Mouse (Mus musculus) midbrain, embryonic 13.5 days (tissue): Measurements from ENCODE around the gene Rassf1. TPM values are rescaled to one million over a fixed set of nuclear protein-coding genes. Genes with fewer than 3 reads are reported as not detected.

ENCODE experiments used
- ATAC-seq: fragments of 200-750 bp; cut with Nextera tagmentation; 2 replicates; pipeline ENCODE4 v1.8.0; 2017; ENCODE audit warnings: mild to moderate bottlenecking, moderate TSS enrichment, moderate library complexity
- H3K27ac ChIP-seq: fragments of 300-500 bp; sonication (generic); 2 replicates; pipeline ENCODE4 v1.5.1; 2015; ENCODE audit warnings: inconsistent platforms, mild to moderate bottlenecking, moderate library complexity
- H3K27me3 ChIP-seq: fragments of 300-500 bp; sonication (generic); 2 replicates; pipeline ENCODE4 v1.6.1; 2015; ENCODE audit warnings: mild to moderate bottlenecking, inconsistent platforms
- H3K36me3 ChIP-seq: fragments of 300-500 bp; sonication (generic); 2 replicates; pipeline ENCODE4 v1.6.1; 2015; ENCODE audit warnings: mild to moderate bottlenecking, inconsistent platforms
- H3K4me1 ChIP-seq: fragments of 300-500 bp; sonication (generic); replicated peaks from 2 replicates; pipeline ENCODE4 v1.6.1; 2015; ENCODE audit warnings: inconsistent platforms
- H3K4me2 ChIP-seq: fragments of 300-500 bp; sonication (generic); replicated peaks from 2 replicates; pipeline ENCODE4 v1.6.1; 2015; ENCODE audit warnings: moderate library complexity, mild to moderate bottlenecking, inconsistent platforms
- H3K4me3 ChIP-seq: fragments of 300-500 bp; sonication (generic); replicated peaks from 2 replicates; pipeline ENCODE4 v1.5.1; 2015; ENCODE audit warnings: mild to moderate bottlenecking, inconsistent platforms
- H3K9ac ChIP-seq: fragments of 300-500 bp; sonication (generic); replicated peaks from 2 replicates; pipeline ENCODE4 v1.6.1; 2015; ENCODE audit warnings: mild to moderate bottlenecking, inconsistent platforms
- H3K9me3 ChIP-seq: fragments of 300-500 bp; sonication (generic); 2 replicates; pipeline ENCODE4 v1.6.1; 2016; ENCODE audit warnings: mild to moderate bottlenecking, inconsistent platforms
- WGBS: fragments of 180-500 bp; shearing (Covaris S2); methylation state at CpG from one replicate; pipeline ENCODE4 v1.1.7; 2015; 5-methylcytosine and 5-hydroxymethylcytosine counted together
- polyA plus RNA-seq: library from polyadenylated mRNA; unstranded; fragments of >200 nt; fragmentation: Nextera tagmentation; extraction: Ambion mirVana; gene quantifications from 2 replicates; pipeline ENCODE4 v1.2.1, GENCODE M21; 2015

The Rassf1 gene
- polyA plus RNA-seq, 1 experiment from 2014 or later: 39.5 TPM

DNA sequence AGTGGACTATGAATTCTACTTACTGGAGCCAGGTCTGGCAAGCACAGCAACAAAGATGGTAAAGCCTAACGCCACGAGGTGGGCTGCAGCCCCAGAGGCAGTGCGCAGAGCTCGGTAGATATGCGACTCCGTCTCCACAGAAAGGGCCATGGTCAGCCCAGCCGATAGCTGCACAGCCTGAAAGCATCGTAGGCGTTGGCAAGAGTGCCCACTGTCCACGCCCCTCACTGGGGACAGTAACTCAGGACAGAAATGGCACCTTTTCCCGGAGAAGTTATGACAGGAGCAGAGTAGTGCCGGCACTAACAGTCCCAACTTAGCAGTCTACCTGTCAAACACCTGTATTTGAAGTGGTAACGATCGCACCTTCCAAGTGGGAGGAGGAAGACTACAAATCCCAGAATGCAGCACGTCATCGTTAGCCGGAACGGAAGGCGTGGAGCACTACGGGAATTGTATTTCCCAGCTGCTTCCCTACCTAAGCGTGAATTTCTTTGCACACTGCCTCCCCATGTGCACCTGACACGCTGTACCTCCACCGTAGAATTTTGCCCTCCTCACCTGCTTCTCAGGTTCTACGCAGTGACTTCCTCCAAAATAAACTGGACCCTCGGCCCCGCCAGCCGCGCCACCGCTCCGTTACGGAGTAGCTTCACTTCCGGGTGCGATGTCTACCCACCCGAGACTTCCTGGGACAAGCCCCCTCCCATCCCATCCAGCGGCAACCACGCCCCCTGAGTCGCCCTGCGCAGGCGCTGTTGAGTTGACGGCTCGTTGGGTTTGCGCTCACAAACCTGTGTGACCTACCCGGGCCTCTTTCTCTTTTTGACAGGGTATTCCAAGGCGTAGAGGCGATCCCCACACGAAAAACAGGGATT, 9.6 kb upstream of the Rassf1 start, which contains the start of the genes Cyb561d2 and Nprl2:
Gene Cyb561d2 (minus strand): TSS at position 720 of the 878 bp plus-strand sequence.
Gene Nprl2 (plus strand): TSS at position 753 of the 878 bp plus-strand sequence.
- WGBS: under 1% methylated on average over 46 of the region's 46 CpGs
- H3K4me3 ChIP-seq: peak within 1 kb of the TSS; percentile 55
- peaks cover 53% of the 10 kb centered on the region for H3K36me3 ChIP-seq
- H3K27me3 ChIP-seq: no peaks in the 10 kb centered on the region
- no peaks in the 10 kb centered on the region for H3K9me3 ChIP-seq
- H3K4me2 ChIP-seq: peak within 1 kb of the TSS; percentile 87
- H3K4me1 ChIP-seq: peaks cover 46% of the 10 kb centered on the region
- H3K27ac ChIP-seq: peak within 1 kb of the TSS; percentile 60
- ATAC-seq: peak; percentile 86
- H3K9ac ChIP-seq: peak within 1 kb of the TSS; percentile 77

DNA sequence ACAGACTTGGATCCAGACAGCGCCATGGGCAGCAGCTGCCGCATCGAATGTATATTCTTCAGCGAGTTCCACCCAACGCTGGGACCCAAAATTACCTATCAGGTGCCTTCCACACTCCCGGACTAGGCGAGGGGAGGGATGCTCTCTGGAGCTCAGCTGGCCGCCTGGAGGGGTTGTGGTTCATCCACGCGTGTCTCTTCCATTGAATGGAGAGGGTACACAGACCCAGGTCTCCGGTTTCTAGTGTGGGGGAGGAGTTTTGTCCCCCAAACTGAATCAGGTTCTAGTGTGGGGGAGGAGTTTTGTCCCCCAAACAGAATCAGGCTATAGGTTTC, 9.0 kb upstream of the Rassf1 start:
- Histone ChIP-seq H3K9ac (peak overlapping the region; percentile 77), H3K9me3 (no peaks in the 10 kb centered on the region), H3K4me3 (peak overlapping the region; percentile 55), H3K4me1 (peaks cover 46% of the 10 kb centered on the region), H3K27me3 (no peaks in the 10 kb centered on the region), H3K36me3 (peaks cover 53% of the 10 kb centered on the region), H3K4me2 (peak overlapping the region; percentile 87), H3K27ac (peak overlapping the region; percentile 60)
- peak; percentile 13 for ATAC-seq
- under 1% methylated on average over 11 of the region's 11 CpGs for WGBS

DNA sequence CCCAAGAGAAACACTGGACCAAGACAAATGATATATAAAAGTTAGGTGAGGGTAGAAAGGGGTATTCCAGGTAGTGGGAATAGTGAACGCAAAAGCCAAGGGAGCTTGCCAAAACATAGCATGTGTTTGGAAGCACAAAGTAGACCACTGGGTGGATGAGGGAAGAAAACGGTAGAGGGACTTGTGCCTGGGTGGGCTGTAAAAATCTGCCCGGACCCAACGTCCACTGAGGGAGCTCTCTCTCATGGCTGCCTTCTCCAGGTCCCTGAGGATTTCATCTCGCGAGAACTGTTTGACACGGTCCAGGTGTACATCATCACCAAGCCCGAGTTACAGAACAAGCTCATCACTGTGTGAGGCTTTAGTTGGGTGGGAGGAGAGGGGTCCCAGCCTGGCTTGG, 8.6 kb upstream of the Rassf1 start:
- WGBS: 41% methylated on average over 8 of the region's 8 CpGs
- H3K4me2 ChIP-seq: peak overlapping the region; percentile 87
- no peak overlapping the region for H3K27ac ChIP-seq
- H3K4me3 ChIP-seq: peak overlapping the region; percentile 55
- peaks cover 4% of the 10 kb centered on the region; the same call in 1 of the 2 replicates for H3K27me3 ChIP-seq
- no peak for ATAC-seq
- peak overlapping the region; percentile 77 for H3K9ac ChIP-seq
- H3K9me3 ChIP-seq: no peaks in the 10 kb centered on the region
- peaks cover 49% of the 10 kb centered on the region for H3K36me3 ChIP-seq
- peaks cover 46% of the 10 kb centered on the region for H3K4me1 ChIP-seq

DNA sequence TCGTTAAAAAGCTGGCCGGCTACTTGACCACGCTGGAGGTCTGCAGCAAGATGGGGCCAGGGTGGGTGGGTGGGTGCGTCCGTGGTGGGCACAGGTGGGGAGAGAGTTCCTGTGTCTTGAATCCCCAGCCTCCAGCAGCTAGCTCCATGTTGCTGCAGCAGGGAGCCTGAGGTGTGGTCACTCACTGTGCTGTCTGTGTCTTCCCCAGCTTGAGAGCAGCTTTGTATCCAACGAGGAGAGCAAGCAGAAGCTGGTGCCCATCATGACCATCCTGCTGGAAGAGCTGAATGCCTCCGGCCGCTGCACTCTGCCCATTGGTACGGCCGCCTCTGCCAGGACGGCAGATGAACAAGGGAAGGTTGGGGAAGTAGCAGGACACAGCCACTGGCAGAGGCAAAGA, 8.1 kb upstream of the Rassf1 start:
- ATAC-seq: no peak
- H3K27me3 ChIP-seq: peaks cover 9% of the 10 kb centered on the region
- H3K9me3 ChIP-seq: no peaks in the 10 kb centered on the region
- 88% methylated on average over 11 of the region's 11 CpGs for WGBS
- H3K9ac ChIP-seq: no peak overlapping the region
- H3K4me2 ChIP-seq: peak overlapping the region; percentile 87; the same call in 1 of the 2 replicates
- H3K4me1 ChIP-seq: peaks cover 45% of the 10 kb centered on the region
- H3K36me3 ChIP-seq: peaks cover 43% of the 10 kb centered on the region
- H3K27ac ChIP-seq: no peak overlapping the region
- peak overlapping the region; percentile 55; the same call in 1 of the 2 replicates for H3K4me3 ChIP-seq

DNA sequence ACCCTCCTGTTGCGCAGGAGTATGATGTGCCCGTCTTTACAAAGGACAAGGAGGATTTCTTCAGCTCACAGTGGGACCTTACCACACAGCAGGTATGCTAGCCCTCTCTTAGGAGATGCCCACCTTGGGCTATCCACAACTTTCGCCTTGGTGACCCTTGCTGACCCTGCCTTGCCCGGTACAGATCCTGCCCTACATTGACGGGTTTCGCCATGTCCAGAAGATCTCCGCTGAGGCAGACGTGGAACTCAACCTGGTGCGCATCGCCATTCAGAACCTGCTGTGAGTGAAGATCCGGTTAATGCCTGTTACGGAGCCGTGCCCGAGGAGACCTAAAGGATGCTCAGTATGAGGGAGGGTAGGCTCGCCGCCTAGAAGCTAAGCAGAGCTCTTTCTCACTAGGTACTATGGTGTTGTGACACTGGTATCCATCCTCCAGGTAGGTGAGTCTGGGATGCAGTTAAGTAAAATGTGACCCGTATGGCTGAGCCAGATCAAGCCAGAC, 7.1 kb upstream of the Rassf1 start:
- peaks cover 34% of the 10 kb centered on the region for H3K36me3 ChIP-seq
- no peak overlapping the region for H3K4me2 ChIP-seq
- H3K4me3 ChIP-seq: no peak overlapping the region
- peaks cover 19% of the 10 kb centered on the region for H3K27me3 ChIP-seq
- H3K4me1 ChIP-seq: peaks cover 45% of the 10 kb centered on the region
- WGBS: 96% methylated on average over 17 of the region's 17 CpGs
- no peaks in the 10 kb centered on the region for H3K9me3 ChIP-seq
- ATAC-seq: no peak
- H3K9ac ChIP-seq: no peak overlapping the region
- H3K27ac ChIP-seq: no peak overlapping the region

DNA sequence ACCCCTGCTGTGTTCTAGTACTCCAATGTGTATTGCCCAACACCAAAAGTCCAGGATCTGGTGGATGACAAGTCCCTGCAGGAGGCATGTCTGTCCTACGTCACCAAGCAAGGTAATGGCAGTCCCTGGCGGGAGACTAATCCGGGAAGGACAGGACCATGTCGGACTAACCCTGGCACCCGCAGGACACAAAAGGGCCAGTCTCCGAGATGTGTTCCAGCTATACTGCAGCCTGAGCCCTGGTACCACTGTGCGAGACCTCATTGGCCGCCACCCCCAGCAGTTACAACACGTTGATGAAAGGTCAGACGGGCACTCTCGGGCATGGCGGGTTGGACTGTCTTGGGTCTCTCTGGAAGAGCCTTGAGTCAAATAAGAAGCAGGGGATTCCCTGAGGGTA, 6.6 kb upstream of the Rassf1 start:
- H3K36me3 ChIP-seq: peaks cover 29% of the 10 kb centered on the region
- no peaks in the 10 kb centered on the region for H3K9me3 ChIP-seq
- ATAC-seq: no peak
- no peak overlapping the region for H3K27ac ChIP-seq
- H3K9ac ChIP-seq: no peak overlapping the region
- no peak overlapping the region for H3K4me2 ChIP-seq
- H3K4me1 ChIP-seq: peaks cover 45% of the 10 kb centered on the region
- WGBS: 93% methylated on average over 12 of the region's 12 CpGs
- H3K4me3 ChIP-seq: no peak overlapping the region
- H3K27me3 ChIP-seq: peaks cover 24% of the 10 kb centered on the region

DNA sequence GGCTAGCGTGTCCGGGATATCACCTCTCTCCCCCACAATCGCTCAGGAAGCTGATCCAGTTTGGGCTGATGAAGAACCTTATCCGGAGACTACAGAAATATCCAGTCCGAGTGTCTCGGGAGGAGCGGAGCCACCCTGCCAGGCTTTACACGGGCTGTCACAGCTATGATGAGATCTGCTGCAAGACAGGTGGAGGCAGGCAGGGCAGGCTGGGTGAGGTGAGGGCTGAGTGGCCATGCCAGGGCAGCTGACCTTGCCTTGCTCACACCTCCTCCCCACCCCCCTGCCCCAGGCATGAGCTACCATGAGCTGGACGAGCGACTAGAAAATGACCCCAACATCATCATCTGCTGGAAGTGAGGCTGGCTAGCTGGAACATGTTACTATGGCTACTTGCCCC, 6.2 kb upstream of the Rassf1 start:
- no peak overlapping the region for H3K27ac ChIP-seq
- H3K9ac ChIP-seq: no peak overlapping the region
- whole genome bisulfite sequencing: 91% methylated on average over 10 of the region's 10 CpGs
- H3K4me1 ChIP-seq: peaks cover 43% of the 10 kb centered on the region
- peaks cover 28% of the 10 kb centered on the region for H3K27me3 ChIP-seq
- ATAC-seq: no peak
- H3K4me2 ChIP-seq: no peak overlapping the region
- H3K36me3 ChIP-seq: peaks cover 24% of the 10 kb centered on the region
- H3K9me3 ChIP-seq: no peaks in the 10 kb centered on the region
- no peak overlapping the region for H3K4me3 ChIP-seq

DNA sequence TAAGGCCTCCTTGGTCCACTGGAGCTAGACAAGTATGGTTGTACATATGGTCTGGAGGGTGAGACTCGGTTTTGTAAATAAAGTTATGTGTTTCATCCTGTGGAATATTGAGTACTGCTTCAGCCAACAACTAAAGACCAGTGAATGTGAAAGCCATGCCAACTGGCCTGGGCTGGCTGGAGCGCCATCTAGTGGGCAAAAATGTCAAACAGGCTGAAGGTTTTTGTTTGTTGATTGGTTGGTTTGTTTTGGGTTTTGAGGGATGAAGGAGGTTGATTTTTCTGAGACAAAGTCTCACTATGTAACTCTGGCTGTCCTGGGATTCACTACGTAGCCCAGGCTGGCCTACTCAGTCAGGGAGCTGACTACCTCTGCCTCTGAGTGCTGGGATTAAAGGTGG, 5.8 kb upstream of the Rassf1 start:
- H3K27me3 ChIP-seq: peaks cover 32% of the 10 kb centered on the region
- WGBS: 5% methylated on average over 3 of the region's 3 CpGs
- peaks cover 41% of the 10 kb centered on the region for H3K4me1 ChIP-seq
- no peak overlapping the region for H3K4me3 ChIP-seq
- H3K4me2 ChIP-seq: no peak overlapping the region
- H3K36me3 ChIP-seq: peaks cover 21% of the 10 kb centered on the region
- no peak for ATAC-seq
- H3K9me3 ChIP-seq: no peaks in the 10 kb centered on the region
- H3K27ac ChIP-seq: no peak overlapping the region
- no peak overlapping the region for H3K9ac ChIP-seq

DNA sequence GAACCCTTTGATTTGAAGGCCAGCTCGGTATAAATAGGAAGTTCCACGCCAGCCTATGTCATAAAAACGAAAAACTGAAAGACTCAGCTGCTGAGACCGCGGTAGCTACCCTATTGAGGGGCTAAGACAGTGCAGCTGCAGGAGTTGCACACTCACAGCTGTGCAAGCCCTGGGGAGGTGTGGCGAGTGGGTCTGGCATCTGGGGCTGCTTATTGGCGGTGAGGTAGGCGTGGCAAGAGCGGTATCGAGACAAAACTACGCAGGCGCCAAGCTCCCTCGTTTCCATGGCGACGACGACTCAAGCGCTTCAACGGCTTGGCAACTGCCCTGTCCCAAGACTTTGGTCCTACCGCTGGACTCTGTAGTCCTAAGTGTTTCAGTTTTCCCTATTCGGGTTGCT, 4.3 kb upstream of the Rassf1 start, which contains the start of gene Zmynd10:
Gene Zmynd10 (plus strand): TSS at position 273 of the 400 bp plus-strand sequence.
- H3K27me3 ChIP-seq: peaks cover 47% of the 10 kb centered on the region
- no peaks in the 10 kb centered on the region for H3K9me3 ChIP-seq
- peak within 1 kb of the TSS; percentile 54 for H3K9ac ChIP-seq
- H3K4me2 ChIP-seq: peak within 1 kb of the TSS; percentile 53
- H3K27ac ChIP-seq: peak within 1 kb of the TSS; percentile 67
- 3% methylated on average over 20 of the region's 20 CpGs for WGBS
- ATAC-seq: peak; percentile 59
- H3K4me3 ChIP-seq: peak within 1 kb of the TSS; percentile 26
- peaks cover 46% of the 10 kb centered on the region for H3K4me1 ChIP-seq
- H3K36me3 ChIP-seq: peaks cover 21% of the 10 kb centered on the region

DNA sequence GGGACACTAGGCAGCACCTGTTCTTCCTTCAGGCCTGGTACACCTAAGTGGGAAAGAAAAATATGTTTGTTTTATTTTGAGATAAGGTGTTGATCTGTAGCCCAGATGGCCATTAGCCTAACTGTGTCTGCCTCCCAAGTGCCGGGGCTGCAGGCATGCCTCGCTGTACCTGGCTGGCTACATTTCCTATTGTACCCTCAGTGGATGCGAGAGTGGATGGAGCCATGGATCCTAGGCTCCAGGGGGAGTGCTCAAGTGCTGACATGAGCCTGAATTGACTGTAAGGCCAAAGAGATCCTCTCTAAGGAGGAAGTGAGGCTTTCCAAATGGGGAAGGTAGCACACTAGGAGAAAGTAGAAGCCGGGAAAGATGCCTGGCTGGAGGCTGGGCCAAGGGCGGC, 3.4 kb upstream of the Rassf1 start:
- WGBS: 80% methylated on average over 5 of the region's 5 CpGs
- peaks cover 56% of the 10 kb centered on the region for H3K27me3 ChIP-seq
- no peak for ATAC-seq

DNA sequence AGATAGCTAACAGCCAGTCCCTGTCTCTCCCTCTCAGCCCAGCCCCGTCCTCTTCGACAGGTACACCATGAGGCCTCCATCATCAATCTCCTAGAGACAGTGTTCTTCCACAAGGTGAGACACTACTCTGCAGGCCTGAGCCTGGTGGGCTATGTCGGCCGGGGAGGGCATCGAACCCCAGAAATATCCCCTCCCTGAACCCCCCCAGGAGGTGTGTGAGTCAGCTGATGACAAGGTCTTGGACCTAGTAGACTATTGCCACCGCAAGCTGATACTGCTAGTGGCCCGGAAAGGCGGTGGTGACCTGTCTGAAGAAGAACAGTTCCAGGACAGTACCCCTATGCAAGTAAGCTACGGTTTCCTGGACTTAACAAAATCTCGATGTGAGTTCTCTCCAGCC, 2.5 kb upstream of the Rassf1 start:
- ATAC-seq: no peak
- Histone ChIP-seq H3K4me2 (no peak overlapping the region), H3K36me3 (peaks cover 16% of the 10 kb centered on the region), H3K4me3 (no peak overlapping the region), H3K9me3 (no peaks in the 10 kb centered on the region), H3K27me3 (peaks cover 61% of the 10 kb centered on the region), H3K9ac (no peak overlapping the region; the same call in 1 of the 2 replicates), H3K27ac (no peak overlapping the region), H3K4me1 (peaks cover 48% of the 10 kb centered on the region)
- 91% methylated on average over 10 of the region's 10 CpGs for WGBS

More for the DNA sequence above, 3.4 kb upstream of the Rassf1 start:
- H3K9ac ChIP-seq: peak overlapping the region; percentile 54
- H3K4me2 ChIP-seq: peak overlapping the region; percentile 53; the same call in 1 of the 2 replicates
- no peak overlapping the region for H3K4me3 ChIP-seq
- peaks cover 41% of the 10 kb centered on the region for H3K4me1 ChIP-seq
- H3K9me3 ChIP-seq: no peaks in the 10 kb centered on the region
- H3K27ac ChIP-seq: no peak overlapping the region
- peaks cover 21% of the 10 kb centered on the region for H3K36me3 ChIP-seq
